Comparison of ENCODE assay signal across 8 mouse cellular contexts in genomic region chr15:81465016-81465660, GRCm38 (mm10). TPM values are rescaled to one million over a fixed set of nuclear protein-coding genes. Genes with fewer than 3 reads are reported as not detected.
DNase-seq lines count a peak whose midpoint lies in the region; ATAC-seq and TF ChIP-seq lines count a peak whose summit lies in the region.

No protein-coding gene starts in this region.

- H3K27me3 ChIP-seq in lung, embryonic 14.5 days (ENCODE audit: insufficient read depth, low read length) = no peaks in the 10 kb centered on the region
- no peaks in the 10 kb centered on the region for H3K27me3 ChIP-seq in embryonic facial prominence, embryonic 11.5 days (ENCODE audit: control insufficient read depth, insufficient read depth, low read length)
- H3K27me3 ChIP-seq in neural tube, embryonic 12.5 days (replicated peaks) = no peaks in the 10 kb centered on the region

- ATAC-seq in lung, embryonic 14.5 days (ENCODE audit: insufficient read depth) = no peak
- no peak for ATAC-seq in embryonic facial prominence, embryonic 11.5 days (replicated peaks; ENCODE audit: insufficient number of reproducible peaks, low FRiP score, low TSS enrichment, low read depth)
- ATAC-seq in neural tube, embryonic 12.5 days (ENCODE audit: low FRiP score, low read depth) = no peak
- no peak for ATAC-seq in activated CD4-positive, CD25-positive, alpha-beta regulatory T cell, adult 4 months

- peak overlapping the region; percentile 83 for H3K27ac ChIP-seq in lung, embryonic 14.5 days (ENCODE audit: low read depth)
- H3K27ac ChIP-seq in embryonic facial prominence, embryonic 11.5 days (replicated peaks; ENCODE audit: low read depth, low read length) = peak overlapping the region; percentile 76
- peak overlapping the region; percentile 76; the same call in 1 of the 2 replicates for H3K27ac ChIP-seq in neural tube, embryonic 12.5 days

- no peaks in the 10 kb centered on the region for H3K4me1 ChIP-seq in lung, embryonic 14.5 days (ENCODE audit: insufficient read depth)
- no peaks in the 10 kb centered on the region for H3K4me1 ChIP-seq in embryonic facial prominence, embryonic 11.5 days (ENCODE audit: control insufficient read depth, insufficient read depth, low read length)
- H3K4me1 ChIP-seq in neural tube, embryonic 12.5 days = peaks cover 12% of the 10 kb centered on the region

- H3K9ac ChIP-seq in lung, embryonic 14.5 days = peak overlapping the region; percentile 74
- H3K9ac ChIP-seq in embryonic facial prominence, embryonic 11.5 days (replicated peaks; ENCODE audit: low read length) = peak overlapping the region; percentile 51
- H3K9ac ChIP-seq in neural tube, embryonic 12.5 days = peak overlapping the region; percentile 63; the same call in 1 of the 2 replicates

- TF ChIP-seq CTCF in lung, embryonic 14.5 days (IDR thresholded peaks at IDR 0.05; ENCODE audit: low read depth) = no peak

- peak overlapping the region; percentile 69 for H3K4me2 ChIP-seq in lung, embryonic 14.5 days
- H3K4me2 ChIP-seq in embryonic facial prominence, embryonic 11.5 days (ENCODE audit: low read depth, low read length) = peak overlapping the region; percentile 66
- peak overlapping the region; percentile 68 for H3K4me2 ChIP-seq in neural tube, embryonic 12.5 days (replicated peaks)

- WGBS in lung, embryonic 14.5 days = 71% methylated on average over 12 of the region's 12 CpGs
- WGBS in embryonic facial prominence, embryonic 11.5 days = 83% methylated on average over 12 of the region's 12 CpGs
- WGBS in neural tube, embryonic 12.5 days = 79% methylated on average over 12 of the region's 12 CpGs

- H3K4me3 ChIP-seq in lung, embryonic 14.5 days (ENCODE audit: low read depth, low read length) = peak overlapping the region; percentile 61
- peak overlapping the region; percentile 65 for H3K4me3 ChIP-seq in embryonic facial prominence, embryonic 11.5 days (ENCODE audit: low read depth, low read length)
- H3K4me3 ChIP-seq in neural tube, embryonic 12.5 days = peak overlapping the region; percentile 59

- DNase-seq in lung, embryonic 14.5 days = peak; percentile 8
- no peak for DNase-seq in lung, postnatal 10 days
- no peak for DNase-seq in embryonic facial prominence, embryonic 11.5 days (ENCODE audit: low spot score)
- DNase-seq in induced T-regulatory cell, adult 2 months (ENCODE audit: low read depth) = peak; percentile 66
- DNase-seq in right cerebral cortex, adult 18-20 months = no peak
- DNase-seq in ovary, postnatal 36 days (ENCODE audit: low spot score) = no peak

- peaks cover 18% of the 10 kb centered on the region for H3K36me3 ChIP-seq in lung, embryonic 14.5 days (ENCODE audit: insufficient read depth)
- H3K36me3 ChIP-seq in embryonic facial prominence, embryonic 11.5 days (replicated peaks; ENCODE audit: control insufficient read depth, insufficient read depth, low read depth, low read length) = peaks cover 4% of the 10 kb centered on the region; the same call in 1 of the 2 replicates
- H3K36me3 ChIP-seq in neural tube, embryonic 12.5 days = peaks cover 16% of the 10 kb centered on the region; the same call in 1 of the 2 replicates

- 0 out of 2 replicates have a peak, but pooled peaks cover 5% of the 10 kb centered on the region for H3K9me3 ChIP-seq in lung, embryonic 14.5 days (ENCODE audit: low read depth, low read length)
- no peaks in the 10 kb centered on the region for H3K9me3 ChIP-seq in embryonic facial prominence, embryonic 11.5 days (replicated peaks; ENCODE audit: control insufficient read depth, low read length)
- H3K9me3 ChIP-seq in neural tube, embryonic 12.5 days = peaks cover 6% of the 10 kb centered on the region

RNA-seq across cellular contexts. Expression of gene Rbx1, which starts 1.0 kb away (rescaled TPM):
- polyA plus RNA-seq in lung, embryonic 14.5 days (2014; fragmentation: Nextera tagmentation; extraction: Ambion mirVana) = 539 and 550 TPM in 2 replicates
- 521 and 534 TPM in 2 replicates for polyA plus RNA-seq in embryonic facial prominence, embryonic 11.5 days (2014; fragmentation: Nextera tagmentation; extraction: Ambion mirVana)
- polyA plus RNA-seq in neural tube, embryonic 12.5 days (2016; fragmentation: Nextera tagmentation; extraction: Ambion mirVana) = 477 and 510 TPM in 2 replicates
- 100 to 1,000 TPM; 323 to 363 TPM for polyA plus RNA-seq in activated CD4-positive, CD25-positive, alpha-beta regulatory T cell, adult 4 months (2017; shearing (Covaris generic))

RNA-seq across cellular contexts. Expression of gene Dnajb7, which starts 57.0 kb away (rescaled TPM):
- 1.4 and 2.2 TPM in 2 replicates for polyA plus RNA-seq in lung, embryonic 14.5 days (2014; fragmentation: Nextera tagmentation; extraction: Ambion mirVana)
- polyA plus RNA-seq in embryonic facial prominence, embryonic 11.5 days (2014; fragmentation: Nextera tagmentation; extraction: Ambion mirVana) = 0.45 and 0.96 TPM in 2 replicates
- 1.9 and 2.0 TPM in 2 replicates for polyA plus RNA-seq in neural tube, embryonic 12.5 days (2016; fragmentation: Nextera tagmentation; extraction: Ambion mirVana)
- polyA plus RNA-seq in activated CD4-positive, CD25-positive, alpha-beta regulatory T cell, adult 4 months (2017; shearing (Covaris generic)) = 1 to 10 TPM; 2.5 to 2.7 TPM

Comparison
In these comparisons a context has a peak if more than half of its experiments do, and no peak if none do; other contexts are left out.
1. DNase-seq: peak in lung, embryonic 14.5 days (single experiment) and induced T-regulatory cell, adult 2 months (single experiment); none in lung, postnatal 10 days (single experiment), embryonic facial prominence, embryonic 11.5 days (single experiment), right cerebral cortex, adult 18-20 months (single experiment) and ovary, postnatal 36 days (single experiment).
2. Peak in every context shown above with its lines, with median percentiles within 50 percentile points of each other: H3K27ac ChIP-seq, H3K4me2 ChIP-seq, H3K4me3 ChIP-seq and H3K9ac ChIP-seq.